Mouse (Mus musculus) left cerebral cortex, adult 2 months (tissue): ENCODE data around the gene Ap3m1. TPM values are rescaled to one million over a fixed set of nuclear protein-coding genes. Genes with fewer than 3 reads are reported as not detected.

Experiments
- DNase-seq, 2 experiments: peaks; one replicate each; pipeline ENCODE4 v3.0.0; 2021 to 2022; ENCODE audit warnings: low spot score in 2 of 2, mixed read lengths in 1 of 2; ENCODE audit errors: extremely low spot score in 1 of 2
- H3K27ac ChIP-seq: fragments of 200-600 bp; 2 replicates; pipeline ENCODE4 v1.8.1; 2022
- H3K4me3 ChIP-seq: fragments of 200-600 bp; 2 replicates; pipeline ENCODE4 v1.8.1; 2022
- CTCF ChIP-seq: fragments of 200-600 bp; IDR thresholded peaks from 2 replicates; pipeline ENCODE4 v1.8.1; 2022; ENCODE audit warnings: antibody characterized with exemption, mild to moderate bottlenecking, moderate library complexity
- intact Hi-C: fragments of 180-260 bp; cut with DNase I; formaldehyde crosslinking; loops from one replicate; pipeline ENCODE4 v1.15.1; 2025
- total RNA-seq, 2 experiments: library from RNA; stranded (reverse); gene quantifications; 2 replicates each; pipeline ENCODE4 v1.2.3; 2021

Ap3m1 gene
- total RNA-seq, 2 experiments from 2014 or later = 62.5 to 64.3 TPM

GRCm38 (mm10) chr14:21034791-21035190 is 17.5 kb downstream of the Ap3m1 start:
- intact Hi-C loops = no loop called here
- H3K4me3 ChIP-seq = no peak overlapping the region
- TF ChIP-seq CTCF = no peak
- no peak overlapping the region; the same call in 1 of the 2 replicates for H3K27ac ChIP-seq
- DNase-seq = no peak

- H3K4me3 ChIP-seq = no peak overlapping the region
- no peak overlapping the region; the same call in 1 of the 2 replicates for H3K27ac ChIP-seq
- TF ChIP-seq CTCF = no peak
- no peak for DNase-seq
- intact Hi-C loops = no loop called here
Observed at GRCm38 (mm10) chr14:21034271-21034670, 18.0 kb downstream of the Ap3m1 start.

GRCm38 (mm10) chr14:21031783-21032511 is 20.4 kb downstream of the Ap3m1 start:
- no peak for TF ChIP-seq CTCF
- DNase-seq = no peak
- Histone ChIP-seq H3K4me3 (no peak overlapping the region), H3K27ac (peak overlapping the region; percentile 72)
- intact Hi-C loops = no loop called here

GRCm38 (mm10) chr14:21029025-21029659 is 23.2 kb downstream of the Ap3m1 start:
- no peak for TF ChIP-seq CTCF
- H3K27ac ChIP-seq = peak overlapping the region; percentile 72
- DNase-seq = peak in 1 of 2 experiments; percentile 36
- peak overlapping the region; percentile 23; the same call in 1 of the 2 replicates for H3K4me3 ChIP-seq
- intact Hi-C loops = no loop called here

GRCm38 (mm10) chr14:21027542-21027941 is 24.8 kb downstream of the Ap3m1 start:
- no peak for DNase-seq
- intact Hi-C loops = no loop called here
- Histone ChIP-seq H3K27ac (no peak overlapping the region), H3K4me3 (no peak overlapping the region)
- no peak for TF ChIP-seq CTCF

- Histone ChIP-seq H3K27ac (no peak overlapping the region), H3K4me3 (no peak overlapping the region)
- intact Hi-C loops = no loop called here
Observed at GRCm38 (mm10) chr14:21020435-21020834, 31.9 kb downstream of the Ap3m1 start.

GRCm38 (mm10) chr14:21018977-21019376 is 33.3 kb downstream of the Ap3m1 start:
- intact Hi-C loops = loop anchor here (1.0 to 5.0 kb wide), 2 partner anchors 215 to 272 kb away; no protein-coding TSS in a partner anchor
- no peak for DNase-seq
- TF ChIP-seq CTCF = peak; percentile 77

More at GRCm38 (mm10) chr14:21020435-21020834, 31.9 kb downstream of the Ap3m1 start:
- peak in 1 of 2 experiments; percentile 44 for DNase-seq
- no peak for TF ChIP-seq CTCF

GRCm38 (mm10) chr14:21017871-21018270 is 34.4 kb downstream of the Ap3m1 start:
- TF ChIP-seq CTCF = no peak
- H3K4me3 ChIP-seq = no peak overlapping the region
- no peak for DNase-seq
- H3K27ac ChIP-seq = no peak overlapping the region
- intact Hi-C loops = loop anchor here (1.0 to 5.0 kb wide), 2 partner anchors 214 to 271 kb away; no protein-coding TSS in a partner anchor

More at GRCm38 (mm10) chr14:21018977-21019376, 33.3 kb downstream of the Ap3m1 start:
- Histone ChIP-seq H3K27ac (peak overlapping the region; percentile 67), H3K4me3 (no peak overlapping the region)

- no peak for DNase-seq
- Histone ChIP-seq H3K4me3 (no peak overlapping the region), H3K27ac (no peak overlapping the region)
- intact Hi-C loops = no loop called here
- no peak for TF ChIP-seq CTCF
Observed at GRCm38 (mm10) chr14:21013800-21014334, 38.4 kb downstream of the Ap3m1 start.

- no peak for DNase-seq
- intact Hi-C loops = no loop called here
- no peak for TF ChIP-seq CTCF
- no peak overlapping the region for H3K27ac ChIP-seq
- no peak overlapping the region for H3K4me3 ChIP-seq
Observed at GRCm38 (mm10) chr14:20999617-21000016, 52.7 kb downstream of the Ap3m1 start.

GRCm38 (mm10) chr14:20997548-20997947 is 54.8 kb downstream of the Ap3m1 start:
- DNase-seq = no peak
- intact Hi-C loops = no loop called here
- peak overlapping the region; percentile 34 for H3K27ac ChIP-seq

GRCm38 (mm10) chr14:20996361-20996760 is 55.9 kb downstream of the Ap3m1 start:
- intact Hi-C loops = no loop called here
- Histone ChIP-seq H3K27ac (no peak overlapping the region), H3K4me3 (no peak overlapping the region)
- no peak for DNase-seq
- TF ChIP-seq CTCF = no peak

More at GRCm38 (mm10) chr14:20997548-20997947, 54.8 kb downstream of the Ap3m1 start:
- TF ChIP-seq CTCF = no peak
- no peak overlapping the region for H3K4me3 ChIP-seq
